Mouse (Mus musculus): Measurements from ENCODE around the gene Ciita.
A peak's percentile ranks its signal among the peaks of the same experiment; 100 is the strongest.

Gene Ciita

DNA sequence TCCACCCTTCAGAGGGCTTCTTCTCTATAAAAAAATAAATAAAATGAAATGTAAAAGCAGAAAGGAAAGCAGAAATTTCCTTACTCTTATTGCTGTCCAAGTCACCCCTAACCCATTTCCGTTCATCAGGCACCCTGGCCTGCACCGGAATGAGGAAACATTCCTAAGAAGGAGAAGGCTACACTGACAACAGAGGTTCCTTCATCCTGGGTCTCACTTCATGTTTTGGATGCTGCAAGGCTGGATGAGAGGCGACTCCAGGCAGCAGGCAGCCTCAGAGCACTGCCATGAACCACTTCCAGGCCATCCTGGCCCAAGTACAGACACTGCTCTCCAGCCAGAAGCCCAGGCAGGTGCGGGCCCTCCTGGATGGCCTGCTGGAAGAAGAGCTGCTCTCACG lies at the start of gene Ciita:
Ciita (plus strand) TSS at position 203 of the 400 bp plus-strand sequence.
- DNase-seq (ENCODE audit: low spot score) = no peak

DNA sequence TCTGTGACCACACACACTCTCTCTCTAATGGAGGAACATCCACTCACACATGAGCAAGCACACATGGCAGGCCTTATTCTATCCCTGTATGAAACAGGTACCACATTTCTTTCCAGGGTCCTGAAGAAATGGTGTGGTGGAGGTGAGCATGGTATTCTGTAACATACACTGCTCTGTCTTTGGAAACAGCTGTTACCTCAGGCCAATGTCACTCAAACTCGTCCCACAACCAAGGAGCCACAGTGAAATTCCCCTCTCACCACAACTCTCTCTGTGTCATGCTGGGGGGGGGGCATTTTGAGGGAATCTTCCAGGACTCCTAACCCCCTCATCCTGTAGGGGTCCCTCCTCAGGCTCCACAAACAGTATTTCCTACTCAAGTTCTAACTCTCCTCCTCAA lies 47.9 kb upstream of the Ciita start:
- no peak for DNase-seq (ENCODE audit: low spot score)

GRCm38 (mm10) chr16:10432387-10432786 lies 47.5 kb upstream of the Ciita start:
- DNase-seq (ENCODE audit: low spot score) = no peak

GRCm38 (mm10) chr16:10433344-10433743 lies 46.5 kb upstream of the Ciita start:
- DNase-seq (ENCODE audit: low spot score) = no peak

- no peak for DNase-seq (ENCODE audit: low spot score)
These were observed 43.7 kb upstream of the Ciita start for GRCm38 (mm10) chr16:10436166-10436565.

DNA sequence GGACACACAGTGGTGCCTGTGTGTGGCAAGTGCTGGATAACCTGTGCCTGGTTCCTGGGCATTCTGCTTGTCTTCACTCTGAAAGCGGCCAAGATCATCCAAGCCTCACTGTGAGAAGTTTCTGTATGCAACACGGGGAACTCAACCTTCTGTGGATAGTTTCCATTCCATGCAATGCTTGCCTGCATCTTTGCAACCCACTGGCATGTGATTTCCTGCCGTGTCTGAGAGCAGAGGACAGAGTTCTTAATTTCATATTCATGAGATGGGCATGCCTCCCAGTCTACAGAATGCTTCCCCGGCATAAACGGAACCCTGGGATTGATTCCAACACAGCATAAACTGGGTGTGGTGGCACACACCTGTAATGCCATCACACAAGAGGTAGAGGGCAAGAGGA lies 41.8 kb upstream of the Ciita start:
- no peak for DNase-seq (ENCODE audit: low spot score)

DNA sequence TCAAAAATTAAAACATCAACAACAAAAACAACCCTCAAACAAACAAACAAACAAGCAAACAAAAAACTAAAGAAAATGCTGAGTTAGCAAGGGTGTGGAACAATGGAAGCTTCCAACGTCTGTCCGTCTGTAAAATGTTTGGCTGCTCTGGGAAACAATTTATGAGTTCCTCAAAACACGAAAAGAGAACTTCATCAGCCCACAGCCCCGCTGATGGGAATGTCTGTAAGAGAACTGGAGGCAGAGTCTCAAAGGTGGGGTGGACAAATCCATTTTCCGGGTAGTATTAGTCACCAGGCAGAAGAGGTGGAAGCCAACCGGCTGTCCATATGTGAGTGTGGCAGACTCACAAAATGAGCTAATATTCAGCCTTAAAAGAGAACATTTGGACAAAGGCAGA lies 38.5 kb upstream of the Ciita start:
- DNase-seq (ENCODE audit: low spot score) = no peak

GRCm38 (mm10) chr16:10441761-10442160 lies 38.1 kb upstream of the Ciita start:
- no peak for DNase-seq (ENCODE audit: low spot score)

- no peak for DNase-seq (ENCODE audit: low spot score)
These were observed 36.1 kb upstream of the Ciita start for GRCm38 (mm10) chr16:10443723-10444122.

DNA sequence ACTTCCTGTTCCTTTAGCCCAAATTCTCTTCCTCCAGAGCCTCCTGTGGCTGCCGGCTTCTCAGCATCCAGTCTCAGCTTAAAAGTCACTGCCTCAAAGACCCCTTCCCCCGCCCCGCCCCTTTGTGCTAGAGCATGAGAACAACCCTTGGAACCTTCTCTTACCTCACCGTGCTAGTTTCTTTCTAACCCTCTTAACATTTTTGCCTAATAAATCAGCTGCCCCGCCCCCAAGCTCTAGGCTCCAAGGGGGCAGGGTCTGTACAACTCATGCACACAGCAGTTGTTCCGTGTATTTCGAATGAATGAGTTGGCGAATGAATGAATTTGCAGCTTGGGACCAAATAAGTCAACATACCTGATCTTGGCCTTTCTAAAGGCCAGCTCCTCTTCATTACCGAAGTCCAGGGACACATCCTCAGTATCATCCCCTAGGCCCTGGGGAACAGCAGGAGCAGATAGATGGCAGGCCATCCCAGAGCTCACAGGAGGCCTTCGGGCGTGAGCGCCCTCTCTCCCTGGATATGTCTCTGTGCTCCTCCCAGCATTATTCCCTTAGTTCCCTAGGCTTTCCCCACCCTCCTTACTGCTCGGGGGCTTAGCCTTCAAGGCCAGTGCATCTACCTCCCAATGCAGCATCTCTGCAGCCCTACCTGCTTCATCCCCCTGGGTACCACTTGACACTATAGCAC lies 33.1 kb upstream of the Ciita start:
- DNase-seq (ENCODE audit: low spot score) = no peak

- peak; percentile 84 for DNase-seq (ENCODE audit: low spot score)
These were observed 32.6 kb upstream of the Ciita start, which contains the start of gene Tvp23a for GRCm38 (mm10) chr16:10447264-10447594. Tvp23a (minus strand) TSS chr16:10447362.

GRCm38 (mm10) chr16:10447781-10448180 lies 32.1 kb upstream of the Ciita start:
- no peak for DNase-seq (ENCODE audit: low spot score)

DNA sequence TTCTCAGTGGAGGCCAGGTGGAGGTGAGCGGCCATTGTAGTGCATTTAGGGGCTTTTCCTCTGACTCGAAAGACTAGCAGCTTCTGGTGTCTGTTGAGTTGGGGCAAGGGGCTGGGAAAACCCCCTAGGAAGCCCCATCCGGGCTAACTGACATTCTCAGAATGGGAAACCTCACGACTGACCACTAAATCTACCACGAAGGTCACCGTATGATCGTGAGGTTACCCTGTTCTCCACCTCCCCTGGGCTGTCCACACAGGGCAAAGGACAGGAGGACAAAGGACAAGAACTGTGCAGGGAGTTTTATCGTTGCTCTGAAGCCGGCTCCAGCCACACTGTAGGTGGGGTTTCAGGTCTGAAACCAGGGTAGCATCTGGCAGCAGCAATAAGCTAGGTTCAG lies 30.9 kb upstream of the Ciita start:
- DNase-seq (ENCODE audit: low spot score) = no peak

GRCm38 (mm10) chr16:10451906-10452305 lies 28.0 kb upstream of the Ciita start:
- DNase-seq (ENCODE audit: low spot score) = no peak

GRCm38 (mm10) chr16:10452445-10452896 lies 27.4 kb upstream of the Ciita start:
- DNase-seq (ENCODE audit: low spot score) = peak; percentile 63

GRCm38 (mm10) chr16:10453872-10454582 lies 25.8 kb upstream of the Ciita start:
- DNase-seq (ENCODE audit: low spot score) = no peak

DNA sequence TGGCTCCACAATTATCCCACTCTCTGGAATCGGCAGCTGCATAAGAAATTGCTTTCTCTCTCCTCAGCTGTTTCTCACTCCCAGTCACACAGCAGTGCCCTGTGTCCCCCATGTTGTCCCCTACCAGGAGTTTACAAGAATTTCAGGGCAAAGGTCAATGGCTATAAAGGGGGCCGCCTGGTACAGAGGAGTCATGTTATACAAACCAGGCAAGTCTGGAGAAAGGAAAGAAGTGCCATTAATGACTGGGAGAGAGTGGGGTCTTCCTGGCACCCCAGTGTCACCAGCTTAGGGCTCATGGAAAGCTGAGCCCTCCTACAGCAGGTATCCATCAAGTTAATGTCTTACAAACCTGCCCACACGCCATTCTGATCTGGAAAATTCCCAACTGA lies 25.3 kb upstream of the Ciita start:
- DNase-seq (ENCODE audit: low spot score) = no peak

DNA sequence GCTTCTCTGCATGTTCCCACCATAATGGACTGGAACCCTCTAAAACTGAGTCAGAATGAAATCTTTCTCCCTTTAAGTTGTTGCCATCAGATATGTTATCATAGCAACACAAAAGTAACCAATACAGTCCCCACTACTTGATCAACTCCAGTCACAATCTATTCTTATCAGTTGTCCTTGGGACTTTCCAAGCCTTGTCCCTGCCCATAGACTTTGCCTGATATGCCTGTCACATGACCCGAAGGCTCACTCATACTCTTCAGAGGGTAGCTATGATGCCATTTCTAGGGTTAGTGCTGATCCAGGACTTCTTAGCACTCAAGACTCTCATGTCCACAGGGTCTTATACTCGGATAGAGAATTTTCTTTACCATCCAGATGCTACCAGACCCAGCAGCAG lies 19.7 kb upstream of the Ciita start:
- no peak for DNase-seq (ENCODE audit: low spot score)

DNA sequence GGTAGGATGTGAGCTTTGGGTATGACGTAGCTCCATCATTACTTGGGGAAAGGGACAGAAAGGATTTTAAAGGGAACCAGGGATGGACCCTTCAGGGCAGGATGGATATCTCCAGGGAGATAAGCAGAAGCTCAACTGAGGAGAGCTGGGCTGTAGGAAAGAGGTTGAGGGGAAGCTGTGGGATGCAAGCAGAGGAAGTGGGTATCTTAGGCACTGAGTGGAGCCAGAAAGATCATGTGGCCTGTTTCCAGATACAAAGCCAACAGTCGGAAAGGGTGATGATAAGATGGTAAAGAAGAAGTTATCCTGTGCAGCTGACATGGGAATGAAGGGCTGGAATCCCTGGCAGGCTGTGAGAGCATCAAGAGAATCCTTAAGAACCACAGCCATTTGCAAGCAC lies 18.7 kb upstream of the Ciita start:
- DNase-seq (ENCODE audit: low spot score) = no peak

DNA sequence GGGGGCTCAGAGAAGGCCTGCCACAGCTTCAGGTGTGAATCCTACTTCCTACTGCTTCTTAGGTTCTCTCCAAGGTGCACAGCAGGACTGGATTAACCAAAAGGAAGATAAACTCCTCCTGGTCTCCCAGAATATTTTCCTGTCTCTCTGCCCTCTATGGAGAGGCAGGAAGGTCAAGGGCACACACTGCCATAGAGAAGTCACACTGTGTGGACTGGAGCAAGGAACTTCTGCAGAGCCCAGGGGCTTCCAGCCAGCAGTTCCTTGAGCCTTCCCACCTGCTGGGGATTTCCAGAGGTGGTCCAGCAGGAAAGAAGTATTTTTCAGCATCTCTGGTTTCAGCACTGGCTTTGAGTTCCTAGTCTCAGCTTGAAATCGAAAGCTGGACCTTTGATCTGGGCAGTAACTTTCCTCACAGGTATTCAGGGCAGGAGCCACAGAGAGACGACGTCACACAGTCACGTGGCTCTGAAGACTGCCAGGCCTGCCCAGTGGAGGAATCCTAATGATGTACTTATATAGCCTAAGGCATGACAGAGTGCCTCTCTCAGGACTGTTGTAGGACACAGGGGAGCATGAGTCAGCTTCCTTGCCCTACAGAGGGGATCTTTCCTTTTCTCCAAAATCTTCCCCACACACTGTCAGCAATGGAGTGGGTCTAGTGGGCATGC lies 14.7 kb upstream of the Ciita start:
- no peak for DNase-seq (ENCODE audit: low spot score)

GRCm38 (mm10) chr16:10467391-10468107 lies 12.3 kb upstream of the Ciita start:
- DNase-seq (ENCODE audit: low spot score) = no peak

DNA sequence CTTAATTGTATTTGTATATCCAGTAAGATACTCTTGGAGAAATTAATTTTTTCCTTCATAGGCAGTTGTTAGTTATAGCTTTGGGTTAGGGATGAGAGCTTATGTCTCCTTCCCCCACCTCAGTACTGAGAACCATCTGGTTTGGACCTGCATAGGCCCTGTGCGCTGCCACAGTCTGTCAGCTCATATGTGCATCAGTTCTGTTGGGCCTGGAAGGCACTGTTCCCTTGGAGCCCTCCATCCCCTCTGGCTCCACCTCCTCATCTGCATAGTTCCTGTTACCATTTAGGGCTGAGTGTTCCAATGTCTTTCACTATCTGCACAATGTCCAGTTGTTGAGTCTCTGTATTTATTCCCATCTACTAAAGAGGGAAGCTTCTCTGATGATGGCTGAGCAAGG lies 11.7 kb upstream of the Ciita start:
- no peak for DNase-seq (ENCODE audit: low spot score)

GRCm38 (mm10) chr16:10471950-10472349 lies 7.9 kb upstream of the Ciita start:
- no peak for DNase-seq (ENCODE audit: low spot score)

Data from left cerebral cortex, adult 11 months (tissue).